23 mouse cellular contexts compared by ENCODE assay signal in genomic region chr6:101325842-101326639, GRCm38 (mm10). TPM values are rescaled to one million over a fixed set of nuclear protein-coding genes. Genes with fewer than 3 reads are reported as not detected.
A peak's percentile ranks its signal among the peaks of the same experiment; 100 is the strongest.
DNase-seq lines count a peak whose midpoint lies in the region; ATAC-seq lines count a peak whose summit lies in the region.
"Had no signal": no experiment of that assay in that cellular context is flagged by ENCODE, and none has a peak within 500 bp of the region (broad histone marks: within the 10 kb centered on the region; RNA-seq: fewer than 3 reads in every experiment).

No protein-coding gene starts in this region.

- H3K9ac ChIP-seq in embryonic facial prominence, embryonic 13.5 days: no peak overlapping the region
- H3K9ac ChIP-seq in heart, embryonic 15.5 days: no peak overlapping the region
- no peak overlapping the region for H3K9ac ChIP-seq in kidney, embryonic 14.5 days (ENCODE audit: low read depth, low read length)
- H3K9ac ChIP-seq: embryonic facial prominence, embryonic 15.5 days; limb, embryonic 15.5 days; liver, embryonic 15.5 days had no signal

- intact Hi-C loops in heart, postnatal 36 days (cut with DNase I): loop anchor here (5.0 kb wide), 1 partner anchor 49 kb away; no protein-coding TSS in a partner anchor

- H3K27ac ChIP-seq in embryonic facial prominence, embryonic 13.5 days: peak overlapping the region; percentile 28; the same call in 1 of the 2 replicates
- no peak overlapping the region for H3K27ac ChIP-seq in embryonic facial prominence, embryonic 10.5 days (replicated peaks)
- H3K27ac ChIP-seq in heart, embryonic 15.5 days: peak overlapping the region; percentile 92
- no peak overlapping the region for H3K27ac ChIP-seq in kidney, embryonic 14.5 days (ENCODE audit: low read depth, low read length)
- H3K27ac ChIP-seq: embryonic facial prominence, embryonic 15.5 days; hindbrain, postnatal 0 days; limb, embryonic 15.5 days; liver, embryonic 15.5 days; stomach, postnatal 0 days had no signal

- no peak for DNase-seq in embryonic facial prominence, embryonic 10.5 days (ENCODE audit: low spot score)
- no peak for DNase-seq in heart, postnatal 36 days
- DNase-seq in kidney, adult 9 months: peak; percentile 86
- DNase-seq in Muller cell, postnatal 12 days (ENCODE audit: inconsistent ontology term): peak; percentile 77
- no peak for DNase-seq in thymus, postnatal 10 days (ENCODE audit: low spot score in 2 of 2)
- DNase-seq: adrenal gland, postnatal 14 days; cerebellum, adult 8-10 months; cerebellum, postnatal 36 days; embryo, embryonic 11 days; gastrocnemius, postnatal 14 days; lung, postnatal 4 days; midbrain, embryonic 14.5 days; thymus, adult 2 months had no signal

- H3K9me3 ChIP-seq in embryonic facial prominence, embryonic 13.5 days: no peaks in the 10 kb centered on the region
- H3K9me3 ChIP-seq in embryonic facial prominence, embryonic 10.5 days: no peaks in the 10 kb centered on the region
- no peaks in the 10 kb centered on the region for H3K9me3 ChIP-seq in heart, embryonic 15.5 days (replicated peaks)
- H3K9me3 ChIP-seq in kidney, embryonic 14.5 days (ENCODE audit: control insufficient read depth, low read length): no peaks in the 10 kb centered on the region
- H3K9me3 ChIP-seq: embryonic facial prominence, embryonic 15.5 days; limb, embryonic 15.5 days; liver, embryonic 15.5 days had no signal

- WGBS in embryonic facial prominence, embryonic 13.5 days: 42% methylated on average over 3 of the region's 3 CpGs
- 69% methylated on average over 3 of the region's 3 CpGs for WGBS in embryonic facial prominence, embryonic 10.5 days
- 70% methylated on average over 3 of the region's 3 CpGs for WGBS in heart, embryonic 15.5 days
- 84% methylated on average over 3 of the region's 3 CpGs for WGBS in kidney, embryonic 14.5 days

- no peaks in the 10 kb centered on the region for H3K36me3 ChIP-seq in embryonic facial prominence, embryonic 13.5 days
- H3K36me3 ChIP-seq in embryonic facial prominence, embryonic 10.5 days (replicated peaks): no peaks in the 10 kb centered on the region
- H3K36me3 ChIP-seq in heart, embryonic 15.5 days: no peaks in the 10 kb centered on the region
- H3K36me3 ChIP-seq in kidney, embryonic 14.5 days (ENCODE audit: control insufficient read depth, insufficient read depth, low read length): no peaks in the 10 kb centered on the region
- H3K36me3 ChIP-seq: embryonic facial prominence, embryonic 15.5 days; limb, embryonic 15.5 days; liver, embryonic 15.5 days had no signal

- no peak overlapping the region for H3K4me3 ChIP-seq in embryonic facial prominence, embryonic 13.5 days
- H3K4me3 ChIP-seq in embryonic facial prominence, embryonic 10.5 days: no peak overlapping the region
- no peak overlapping the region for H3K4me3 ChIP-seq in heart, embryonic 15.5 days
- no peak overlapping the region for H3K4me3 ChIP-seq in kidney, embryonic 14.5 days (ENCODE audit: low read length)
- H3K4me3 ChIP-seq: embryonic facial prominence, embryonic 15.5 days; limb, embryonic 15.5 days; liver, embryonic 15.5 days had no signal

- H3K4me2 ChIP-seq in embryonic facial prominence, embryonic 13.5 days: no peak overlapping the region
- H3K4me2 ChIP-seq in heart, embryonic 15.5 days: no peak overlapping the region
- no peak overlapping the region for H3K4me2 ChIP-seq in kidney, embryonic 14.5 days (replicated peaks; ENCODE audit: low read depth, low read length)
- H3K4me2 ChIP-seq: embryonic facial prominence, embryonic 15.5 days; limb, embryonic 15.5 days; liver, embryonic 15.5 days had no signal

- no peak for ATAC-seq in embryonic facial prominence, embryonic 13.5 days (ENCODE audit: insufficient number of reproducible peaks, insufficient read depth, low FRiP score, low TSS enrichment, low read depth)
- no peak for ATAC-seq in heart, embryonic 15.5 days (replicated peaks; ENCODE audit: insufficient number of reproducible peaks, insufficient read depth, low FRiP score, low read depth)
- ATAC-seq in kidney, embryonic 14.5 days (ENCODE audit: low FRiP score, low TSS enrichment): no peak
- ATAC-seq: forebrain, embryonic 14.5 days; hindbrain, postnatal 0 days had no signal

- peaks cover 40% of the 10 kb centered on the region for H3K4me1 ChIP-seq in embryonic facial prominence, embryonic 13.5 days
- H3K4me1 ChIP-seq in embryonic facial prominence, embryonic 10.5 days: peaks cover 33% of the 10 kb centered on the region
- H3K4me1 ChIP-seq in heart, embryonic 15.5 days (replicated peaks): peaks cover 53% of the 10 kb centered on the region
- H3K4me1 ChIP-seq in kidney, embryonic 14.5 days (ENCODE audit: control insufficient read depth, insufficient read depth, low read length): peaks cover 16% of the 10 kb centered on the region

- H3K27me3 ChIP-seq in embryonic facial prominence, embryonic 13.5 days: no peaks in the 10 kb centered on the region
- no peaks in the 10 kb centered on the region for H3K27me3 ChIP-seq in embryonic facial prominence, embryonic 10.5 days (replicated peaks; ENCODE audit: low read depth, poor library complexity, severe bottlenecking)
- no peaks in the 10 kb centered on the region for H3K27me3 ChIP-seq in heart, embryonic 15.5 days
- H3K27me3 ChIP-seq in kidney, embryonic 14.5 days (ENCODE audit: control insufficient read depth, insufficient read depth, low read length): no peaks in the 10 kb centered on the region
- H3K27me3 ChIP-seq: embryonic facial prominence, embryonic 15.5 days; limb, embryonic 15.5 days; liver, embryonic 15.5 days had no signal

RNA-seq across cellular contexts. Expression of gene Pdzrn3, which starts 51.7 kb away (rescaled TPM):
- 15.0 and 15.4 TPM in 2 replicates for polyA plus RNA-seq in embryonic facial prominence, embryonic 13.5 days (2015; fragmentation: Nextera tagmentation; extraction: Ambion mirVana)
- 7.9 and 8.9 TPM in 2 replicates for polyA plus RNA-seq in embryonic facial prominence, embryonic 10.5 days (2016; fragmentation: Nextera tagmentation; extraction: Ambion mirVana)
- polyA plus RNA-seq in heart, embryonic 15.5 days (2015; fragmentation: Nextera tagmentation; extraction: Ambion mirVana): 12.8 and 13.1 TPM in 2 replicates
- total RNA-seq in heart, postnatal 36 days (2021): 10 to 100 TPM; 28.6 to 40.4 TPM
- 8.4 and 12.1 TPM in 2 replicates for polyA plus RNA-seq in kidney, embryonic 14.5 days (2014; fragmentation: Nextera tagmentation; extraction: Ambion mirVana)
- total RNA-seq: megakaryocyte-erythroid progenitor cell, adult 5-6 weeks had no signal

Comparison
In these comparisons a context has a peak if more than half of its experiments do, and no peak if none do; other contexts are left out.
1. H3K27ac ChIP-seq: peak in embryonic facial prominence, embryonic 13.5 days (single experiment) and heart, embryonic 15.5 days (single experiment); none in embryonic facial prominence, embryonic 10.5 days (single experiment) and kidney, embryonic 14.5 days (single experiment).
2. DNase-seq: peak in kidney, adult 9 months (single experiment) and Muller cell, postnatal 12 days (single experiment); none in embryonic facial prominence, embryonic 10.5 days (single experiment), heart, postnatal 36 days (0 of 2) and thymus, postnatal 10 days (0 of 2).